Mouse (Mus musculus): ENCODE results near the gene Fermt2. TPM values are rescaled to one million over a fixed set of nuclear protein-coding genes. Genes with fewer than 3 reads are reported as not detected.
"Not testable (repeated sequence)": the region's sequence is repeated elsewhere in the genome, so short reads cannot be mapped to it uniquely, and the experiment has no call there.

The Fermt2 gene
- total RNA-seq, 2 experiments from 2014 or later: 222 to 227 TPM

GRCm38 (mm10) chr14:45515771-45516170 is 14.1 kb downstream of the Fermt2 start:
- DNase-seq (ENCODE audit: low spot score): no peak

GRCm38 (mm10) chr14:45510787-45511186 is 19.1 kb downstream of the Fermt2 start:
- DNase-seq (ENCODE audit: low spot score): no peak

GRCm38 (mm10) chr14:45507923-45508322 is 22.0 kb downstream of the Fermt2 start:
- DNase-seq (ENCODE audit: low spot score): peak; percentile 48

GRCm38 (mm10) chr14:45507447-45507846 is 22.5 kb downstream of the Fermt2 start:
- DNase-seq (ENCODE audit: low spot score): no peak

GRCm38 (mm10) chr14:45507032-45507431 is 22.9 kb downstream of the Fermt2 start:
- DNase-seq (ENCODE audit: low spot score): no peak

- DNase-seq (ENCODE audit: low spot score): no peak
Observed at GRCm38 (mm10) chr14:45506165-45506564, 23.8 kb downstream of the Fermt2 start.

GRCm38 (mm10) chr14:45504422-45505113 is 25.4 kb downstream of the Fermt2 start:
- no peak for DNase-seq (ENCODE audit: low spot score)

GRCm38 (mm10) chr14:45503934-45504333 is 26.0 kb downstream of the Fermt2 start:
- DNase-seq (ENCODE audit: low spot score): no peak

- DNase-seq (ENCODE audit: low spot score): no peak
Observed at GRCm38 (mm10) chr14:45500052-45500451, 29.9 kb downstream of the Fermt2 start.

- DNase-seq (ENCODE audit: low spot score): no peak
Observed at GRCm38 (mm10) chr14:45497116-45497515, 32.8 kb downstream of the Fermt2 start.

- DNase-seq (ENCODE audit: low spot score): not testable (repeated sequence)
Observed at GRCm38 (mm10) chr14:45495810-45496209, 34.1 kb downstream of the Fermt2 start.

- no peak for DNase-seq (ENCODE audit: low spot score)
Observed at GRCm38 (mm10) chr14:45493891-45494290, 36.0 kb downstream of the Fermt2 start.

GRCm38 (mm10) chr14:45492668-45493067 is 37.2 kb downstream of the Fermt2 start:
- DNase-seq (ENCODE audit: low spot score): no peak

- no peak for DNase-seq (ENCODE audit: low spot score)
Observed at GRCm38 (mm10) chr14:45492038-45492437, 37.9 kb downstream of the Fermt2 start.

GRCm38 (mm10) chr14:45487201-45487600 is 42.7 kb downstream of the Fermt2 start:
- not testable (repeated sequence) for DNase-seq (ENCODE audit: low spot score)

- not testable (repeated sequence) for DNase-seq (ENCODE audit: low spot score)
Observed at GRCm38 (mm10) chr14:45483361-45483760, 46.6 kb downstream of the Fermt2 start.

- peak; percentile 66 for DNase-seq (ENCODE audit: low spot score)
Observed at GRCm38 (mm10) chr14:45478977-45479806, 50.7 kb downstream of the Fermt2 start.

- DNase-seq (ENCODE audit: low spot score): no peak
Observed at GRCm38 (mm10) chr14:45478515-45478914, 51.4 kb downstream of the Fermt2 start.

GRCm38 (mm10) chr14:45477651-45478050 is 52.3 kb downstream of the Fermt2 start:
- DNase-seq (ENCODE audit: low spot score): no peak

GRCm38 (mm10) chr14:45476990-45477389 is 52.9 kb downstream of the Fermt2 start:
- no peak for DNase-seq (ENCODE audit: low spot score)

GRCm38 (mm10) chr14:45472536-45472935 is 57.4 kb downstream of the Fermt2 start:
- no peak for DNase-seq (ENCODE audit: low spot score)

GRCm38 (mm10) chr14:45469446-45469845 is 60.5 kb downstream of the Fermt2 start:
- no peak for DNase-seq (ENCODE audit: low spot score)

GRCm38 (mm10) chr14:45466371-45466770 is 63.5 kb downstream of the Fermt2 start:
- not testable (repeated sequence) for DNase-seq (ENCODE audit: low spot score)

Measured in gastrocnemius, adult 18-20 months (tissue).